Mouse (Mus musculus): ENCODE data around the gene Cobl. TPM values are rescaled to one million over a fixed set of nuclear protein-coding genes. Genes with fewer than 3 reads are reported as not detected.

The Cobl gene
- total RNA-seq, 2 experiments from 2014 or later = 2.3 to 3.5 TPM

GRCm38 (mm10) chr11:12231481-12232035 is 233.2 kb downstream of the Cobl start:
- DNase-seq (ENCODE audit: low spot score in 2 of 2) = peak; percentile 29 to 47

- DNase-seq (ENCODE audit: low spot score in 2 of 2) = peak in 1 of 2 experiments; percentile 26
Observed at GRCm38 (mm10) chr11:12229411-12229810, 235.3 kb downstream of the Cobl start.

- no peak for DNase-seq (ENCODE audit: low spot score in 2 of 2)
Observed at GRCm38 (mm10) chr11:12227343-12227742, 237.4 kb downstream of the Cobl start.

- no peak for DNase-seq (ENCODE audit: low spot score in 2 of 2)
Observed at GRCm38 (mm10) chr11:12219594-12220530, 244.9 kb downstream of the Cobl start.

GRCm38 (mm10) chr11:12216897-12217296 is 247.9 kb downstream of the Cobl start:
- DNase-seq (ENCODE audit: low spot score in 2 of 2) = no peak

GRCm38 (mm10) chr11:12215582-12215981 is 249.2 kb downstream of the Cobl start:
- DNase-seq (ENCODE audit: low spot score in 2 of 2) = no peak

- DNase-seq (ENCODE audit: low spot score in 2 of 2) = no peak
Observed at GRCm38 (mm10) chr11:12208574-12208973, 256.2 kb downstream of the Cobl start.

- DNase-seq (ENCODE audit: low spot score in 2 of 2) = no peak
Observed at GRCm38 (mm10) chr11:12205201-12206161, 259.3 kb downstream of the Cobl start.

- no peak for DNase-seq (ENCODE audit: low spot score in 2 of 2)
Observed at GRCm38 (mm10) chr11:12199441-12199840, 265.3 kb downstream of the Cobl start.

- no peak for DNase-seq (ENCODE audit: low spot score in 2 of 2)
Observed at GRCm38 (mm10) chr11:12198700-12199349, 265.9 kb downstream of the Cobl start.

GRCm38 (mm10) chr11:12198017-12198416 is 266.7 kb downstream of the Cobl start:
- DNase-seq (ENCODE audit: low spot score in 2 of 2) = no peak

GRCm38 (mm10) chr11:12197542-12197941 is 267.2 kb downstream of the Cobl start:
- no peak for DNase-seq (ENCODE audit: low spot score in 2 of 2)

- no peak for DNase-seq (ENCODE audit: low spot score in 2 of 2)
Observed at GRCm38 (mm10) chr11:12195390-12195789, 269.4 kb downstream of the Cobl start.

- no peak for DNase-seq (ENCODE audit: low spot score in 2 of 2)
Observed at GRCm38 (mm10) chr11:12193369-12193768, 271.4 kb downstream of the Cobl start.

- DNase-seq (ENCODE audit: low spot score in 2 of 2) = no peak
Observed at GRCm38 (mm10) chr11:12191386-12191785, 273.4 kb downstream of the Cobl start.

- no peak for DNase-seq (ENCODE audit: low spot score in 2 of 2)
Observed at GRCm38 (mm10) chr11:12190417-12190816, 274.3 kb downstream of the Cobl start.

Data from adrenal gland, adult 18-20 months (tissue).